Mouse (Mus musculus) bone marrow, adult 2 months (tissue): Measurements from ENCODE around the gene Tmcc1. TPM values are rescaled to one million over a fixed set of nuclear protein-coding genes. Genes with fewer than 3 reads are reported as not detected.
"Not testable (repeated sequence)": the region's sequence is repeated elsewhere in the genome, so short reads cannot be mapped to it uniquely, and the experiment has no call there.

Source experiments
- H3K27ac ChIP-seq: fragments of 200-500 bp; 2 replicates; pipeline ENCODE4 v1.5.1; 2012; ENCODE audit warnings: low read depth, mild to moderate bottlenecking, control low read depth, inconsistent platforms, low read length; ENCODE audit not compliant: control insufficient read depth, poor library complexity, insufficient read depth
- H3K4me1 ChIP-seq: fragments of 200-500 bp; 2 replicates; pipeline ENCODE4 v1.6.1; 2011; ENCODE audit warnings: low read length; ENCODE audit not compliant: control insufficient read depth, insufficient read depth
- H3K4me3 ChIP-seq: fragments of 200-500 bp; replicated peaks from 2 replicates; pipeline ENCODE3; 2011; ENCODE audit warnings: mild to moderate bottlenecking, low read depth, low read length, control low read depth; ENCODE audit not compliant: control insufficient read depth
- CTCF ChIP-seq: fragments of 200-500 bp; IDR thresholded peaks from 2 replicates; pipeline ENCODE4 v1.5.1; 2011; ENCODE audit warnings: low read length, control low read depth; ENCODE audit not compliant: control insufficient read depth, insufficient read depth
- POLR2A ChIP-seq: fragments of 200-500 bp; IDR thresholded peaks from 2 replicates; pipeline ENCODE4 v1.6.1; 2011; ENCODE audit warnings: low read depth, mild to moderate bottlenecking, control low read depth, low read length, borderline replicate concordance; ENCODE audit not compliant: control insufficient read depth
- WGBS: fragments of 180-500 bp; shearing (Covaris S2); methylation state at CpG from one replicate; pipeline ENCODE4 v1.1.7; 2018; 5-methylcytosine and 5-hydroxymethylcytosine counted together
- polyA plus RNA-seq: library from polyadenylated mRNA; stranded (reverse); fragments of >200 nt; gene quantifications from 2 replicates; pipeline ENCODE4 v1.2.4, GENCODE M21; 2011; ENCODE audit warnings: low replicate concordance; ENCODE audit not compliant: missing spikeins, insufficient read depth, insufficient read length

Tmcc1 gene
- polyA plus RNA-seq, 1 experiment: 33.6 TPM

DNA sequence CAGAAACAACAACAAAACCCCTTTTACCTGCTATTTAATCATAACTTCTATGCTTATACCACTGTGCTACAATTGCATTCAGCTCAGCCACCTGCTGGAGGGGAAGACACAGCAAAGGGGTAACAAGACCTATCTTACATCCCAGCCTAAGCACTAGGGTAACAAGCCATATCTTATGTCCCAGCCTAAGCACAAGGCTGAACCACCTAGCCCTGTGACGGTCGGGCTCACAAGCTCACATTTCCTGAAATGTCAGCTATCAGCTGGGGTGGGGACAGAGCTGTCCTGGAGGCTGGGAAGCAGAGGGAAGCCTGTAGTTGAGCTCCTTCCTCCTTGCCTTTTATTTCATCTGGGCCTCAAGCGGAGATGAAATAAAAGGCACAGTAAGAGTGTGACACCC, 115.7 kb downstream of the Tmcc1 start:
- Histone ChIP-seq H3K4me1 (peaks cover 2% of the 10 kb centered on the region; the same call in 1 of the 2 replicates), H3K27ac (no peak overlapping the region), H3K4me3 (no peak overlapping the region)
- TF ChIP-seq POLR2A (no peak), CTCF (no peak)
- 57% methylated on average over 3 of the region's 3 CpGs for WGBS

- Histone ChIP-seq H3K27ac (no peak overlapping the region), H3K4me1 (peaks cover 2% of the 10 kb centered on the region; the same call in 1 of the 2 replicates), H3K4me3 (no peak overlapping the region)
- TF ChIP-seq CTCF: no peak
- TF ChIP-seq POLR2A: no peak
Observed at GRCm38 (mm10) chr6:116074892-116075291, 118.4 kb downstream of the Tmcc1 start.

DNA sequence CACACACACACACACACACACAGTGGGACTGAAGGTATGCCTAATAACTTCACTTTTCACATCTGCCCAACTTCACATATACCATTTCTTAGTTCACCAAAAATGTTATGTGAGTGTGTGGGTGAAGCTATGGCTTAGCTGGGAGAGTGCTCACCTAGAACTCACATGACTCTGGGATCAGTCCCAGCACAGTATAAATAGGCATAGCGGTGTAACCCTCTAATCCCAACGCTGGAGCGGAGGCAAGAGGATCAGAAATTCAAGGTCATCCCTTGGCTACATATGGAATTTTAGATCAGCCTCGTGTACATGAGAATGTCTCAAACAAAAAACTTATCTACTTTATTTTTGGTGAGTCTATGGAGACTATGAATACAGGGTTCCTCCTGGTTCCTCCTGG, 119.7 kb downstream of the Tmcc1 start:
- Histone ChIP-seq H3K4me3 (no peak overlapping the region), H3K27ac (no peak overlapping the region), H3K4me1 (peaks cover 2% of the 10 kb centered on the region; the same call in 1 of the 2 replicates)
- TF ChIP-seq POLR2A (no peak), CTCF (no peak)
- WGBS: 84% methylated on average over 4 of the region's 4 CpGs

DNA sequence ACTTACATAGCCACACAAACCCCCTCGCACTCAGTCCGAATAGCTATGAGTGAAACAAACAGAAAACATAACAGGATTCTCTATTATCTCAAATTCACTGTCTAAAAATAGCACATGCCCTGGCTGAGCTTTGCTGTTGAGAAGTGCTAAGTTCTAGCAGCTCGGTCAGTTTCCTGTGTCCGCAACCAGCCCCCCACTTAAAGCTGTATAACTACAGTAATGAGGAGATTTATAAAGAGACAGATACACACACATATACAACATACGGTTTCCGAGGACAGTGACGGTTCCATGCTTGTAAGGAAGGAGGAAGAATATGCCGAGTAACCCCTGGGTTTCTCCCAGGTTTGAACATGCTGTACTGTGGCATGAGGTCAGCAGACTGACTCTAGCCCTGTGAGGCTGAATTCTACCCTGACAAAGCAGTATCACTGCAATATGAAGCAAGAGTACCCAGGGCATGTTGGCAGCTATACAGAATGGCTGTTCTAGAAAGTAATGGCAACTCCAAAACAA, 120.5 kb downstream of the Tmcc1 start:
- WGBS: 14% methylated on average over 8 of the region's 8 CpGs
- Histone ChIP-seq H3K4me1 (peaks cover 2% of the 10 kb centered on the region; the same call in 1 of the 2 replicates), H3K27ac (no peak overlapping the region), H3K4me3 (no peak overlapping the region)
- TF ChIP-seq POLR2A (no peak), CTCF (no peak)

- Histone ChIP-seq H3K4me1 (peaks cover 2% of the 10 kb centered on the region; the same call in 1 of the 2 replicates), H3K4me3 (no peak overlapping the region), H3K27ac (no peak overlapping the region)
- WGBS: 21% methylated on average over 6 of the region's 6 CpGs
- TF ChIP-seq CTCF (no peak), POLR2A (no peak)
Observed at GRCm38 (mm10) chr6:116072221-116072745, 121.0 kb downstream of the Tmcc1 start.

GRCm38 (mm10) chr6:116071781-116072180, 121.5 kb downstream of the Tmcc1 start:
- whole genome bisulfite sequencing: 75% methylated on average over 2 of the region's 2 CpGs
- Histone ChIP-seq H3K27ac (no peak overlapping the region), H3K4me3 (no peak overlapping the region), H3K4me1 (peaks cover 2% of the 10 kb centered on the region; the same call in 1 of the 2 replicates)
- TF ChIP-seq CTCF (no peak), POLR2A (no peak)

- TF ChIP-seq POLR2A: no peak
- TF ChIP-seq CTCF: no peak
- WGBS: 80% methylated on average over 3 of the region's 3 CpGs
- H3K27ac ChIP-seq: no peak overlapping the region
Observed at GRCm38 (mm10) chr6:116070558-116070957, 122.7 kb downstream of the Tmcc1 start.

DNA sequence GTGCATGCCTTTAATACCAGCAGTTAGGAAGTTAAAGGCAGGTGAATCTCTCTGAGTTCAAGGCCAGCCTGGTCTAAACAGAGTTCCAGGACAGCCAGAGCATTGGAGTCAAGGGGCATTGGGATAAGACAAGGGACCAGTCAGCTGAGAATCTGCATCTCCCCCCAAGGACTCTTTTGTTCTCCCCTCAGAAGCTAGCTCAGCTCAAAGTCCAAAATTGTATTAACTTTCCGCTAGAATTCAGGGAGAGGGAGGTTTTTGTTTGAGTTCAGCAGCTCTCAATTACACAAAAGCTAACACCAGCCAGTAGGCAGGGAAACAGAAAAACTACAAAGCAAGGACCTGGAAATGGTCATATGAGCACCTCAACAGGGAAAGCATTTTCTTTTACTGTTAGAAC, 129.8 kb downstream of the Tmcc1 start:
- 90% methylated on average over 1 of the region's 1 CpGs for WGBS
- Histone ChIP-seq H3K4me1 (no peaks in the 10 kb centered on the region), H3K4me3 (no peak overlapping the region), H3K27ac (no peak overlapping the region)
- TF ChIP-seq CTCF (no peak), POLR2A (no peak)

More at GRCm38 (mm10) chr6:116070558-116070957, 122.7 kb downstream of the Tmcc1 start:
- Histone ChIP-seq H3K4me1 (peaks cover 2% of the 10 kb centered on the region; the same call in 1 of the 2 replicates), H3K4me3 (no peak overlapping the region)

DNA sequence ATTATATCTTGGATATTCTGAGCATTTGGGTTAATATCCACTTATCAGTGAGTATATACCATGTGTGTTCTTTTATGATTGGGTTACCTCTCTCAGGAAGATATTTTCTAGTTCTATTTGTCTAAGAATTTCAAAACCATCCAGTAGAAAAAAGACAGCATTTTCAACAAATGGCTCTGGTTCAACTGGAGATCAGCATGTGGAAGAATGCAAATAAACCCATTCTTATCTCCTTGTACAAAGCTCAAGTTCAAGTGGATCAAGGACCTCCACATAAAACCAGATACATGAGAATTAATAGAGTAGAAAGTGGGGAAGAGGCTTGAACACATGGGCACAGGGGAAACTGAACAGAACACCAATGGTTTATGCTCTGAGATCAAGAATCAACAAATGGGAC, 133.7 kb downstream of the Tmcc1 start:
- H3K4me1 ChIP-seq: not testable (repeated sequence)

More for the DNA sequence above, 133.7 kb downstream of the Tmcc1 start:
- H3K4me3 ChIP-seq, H3K27ac ChIP-seq: not testable (repeated sequence)
